Mouse (Mus musculus) hematopoietic stem cell, adult 5-6 weeks (primary cell): ENCODE data around the gene Zfand3. TPM values are rescaled to one million over a fixed set of nuclear protein-coding genes. Genes with fewer than 3 reads are reported as not detected.

Source experiments
- ATAC-seq, 2 experiments: fragments of 125-278 bp in 1 of 2; replicated peaks in 1 of 2; 2 replicates each; pipeline ENCODE4 v1.8.0; 2016 to 2017; ENCODE audit warnings: inconsistent platforms in 2 of 2, mild to moderate bottlenecking in 2 of 2, moderate number of reproducible peaks in 2 of 2, low read depth in 1 of 2, moderate TSS enrichment in 1 of 2; ENCODE audit not compliant: low FRiP score in 2 of 2, poor library complexity in 2 of 2, severe bottlenecking in 2 of 2, insufficient read depth in 1 of 2, low TSS enrichment in 1 of 2
- total RNA-seq: library from RNA; stranded (forward); fragments of 172-1452, 232-1000 nt; gene quantifications from 2 replicates; pipeline ENCODE4 v1.2.3, GENCODE M21; 2017

The Zfand3 gene
- total RNA-seq, 1 experiment from 2014 or later: 19.3 TPM

DNA sequence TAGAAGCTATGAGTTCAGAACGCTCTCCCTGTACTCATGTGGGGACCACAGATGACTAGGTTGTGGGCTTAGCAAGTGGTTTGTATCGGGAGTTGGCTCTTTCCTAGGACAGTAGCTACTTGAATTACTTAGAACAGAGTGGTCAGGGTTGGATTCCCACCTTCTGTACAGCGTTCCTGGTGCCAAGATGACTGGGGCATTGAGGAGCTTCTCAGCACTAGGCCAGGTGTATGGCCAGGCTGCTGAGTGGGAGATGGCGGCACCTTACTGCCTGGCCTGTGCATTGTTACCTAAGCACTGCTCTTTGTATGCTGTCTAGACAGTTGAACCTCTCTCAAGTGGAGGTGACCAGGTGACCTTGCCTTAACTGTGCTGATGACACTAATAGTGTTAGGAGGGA lies 28.3 kb downstream of the Zfand3 start:
- ATAC-seq: no peak

DNA sequence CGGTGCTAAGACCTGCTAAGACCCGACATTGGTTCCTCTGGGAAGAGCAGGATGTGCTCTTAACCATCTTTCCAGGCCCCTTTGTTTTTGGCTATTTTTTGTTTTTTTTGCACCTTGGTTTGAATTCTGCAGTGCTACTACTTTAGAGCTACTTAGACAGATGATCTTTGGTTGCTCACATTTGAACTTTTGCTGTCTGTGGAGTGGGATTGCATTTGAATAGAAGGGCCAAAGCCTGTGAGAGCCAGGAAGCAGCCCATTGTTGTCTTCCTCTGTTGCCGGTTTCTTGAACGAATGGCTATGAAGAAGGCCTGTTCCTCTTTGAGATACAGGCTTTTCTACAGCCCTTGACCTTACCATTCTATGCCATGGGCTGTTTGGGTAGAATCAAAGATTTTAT lies 29.5 kb downstream of the Zfand3 start:
- ATAC-seq: no peak

DNA sequence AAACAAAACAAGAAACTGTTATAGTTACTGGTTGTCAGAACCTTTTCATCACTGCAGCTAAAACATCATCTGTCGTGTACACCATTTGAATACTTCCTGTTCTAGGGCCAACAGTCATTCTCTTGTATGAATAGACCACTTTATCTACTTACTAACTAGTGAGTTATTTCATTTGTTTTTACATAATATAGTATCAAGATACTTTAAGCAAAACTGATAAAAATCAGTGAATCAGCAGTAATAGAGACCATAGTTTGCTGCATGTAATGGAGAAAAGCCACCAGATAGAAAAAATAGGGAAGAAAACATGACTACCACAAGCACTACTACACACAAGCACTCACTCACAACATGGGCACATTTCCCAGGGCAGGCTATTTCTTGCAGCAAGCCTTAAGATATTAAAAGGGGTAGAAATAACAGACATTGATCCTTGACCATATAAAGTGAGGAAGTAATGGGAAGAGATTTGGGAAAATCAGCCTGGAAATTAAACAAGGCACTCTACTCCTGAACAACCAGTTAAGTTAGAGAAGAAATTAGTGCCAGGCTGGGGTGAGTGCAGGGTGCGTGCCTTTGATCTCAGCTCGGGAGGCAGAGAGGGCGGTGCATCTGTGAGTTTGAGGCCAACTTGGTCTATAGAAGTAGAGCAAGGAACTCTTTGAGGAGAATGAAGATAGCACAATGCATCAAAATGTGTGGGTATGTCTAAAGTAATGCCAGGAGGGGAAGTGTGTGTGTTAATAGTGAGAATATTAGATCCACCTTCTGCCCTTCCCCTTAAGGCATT lies 30.9 kb downstream of the Zfand3 start:
- ATAC-seq: no peak

DNA sequence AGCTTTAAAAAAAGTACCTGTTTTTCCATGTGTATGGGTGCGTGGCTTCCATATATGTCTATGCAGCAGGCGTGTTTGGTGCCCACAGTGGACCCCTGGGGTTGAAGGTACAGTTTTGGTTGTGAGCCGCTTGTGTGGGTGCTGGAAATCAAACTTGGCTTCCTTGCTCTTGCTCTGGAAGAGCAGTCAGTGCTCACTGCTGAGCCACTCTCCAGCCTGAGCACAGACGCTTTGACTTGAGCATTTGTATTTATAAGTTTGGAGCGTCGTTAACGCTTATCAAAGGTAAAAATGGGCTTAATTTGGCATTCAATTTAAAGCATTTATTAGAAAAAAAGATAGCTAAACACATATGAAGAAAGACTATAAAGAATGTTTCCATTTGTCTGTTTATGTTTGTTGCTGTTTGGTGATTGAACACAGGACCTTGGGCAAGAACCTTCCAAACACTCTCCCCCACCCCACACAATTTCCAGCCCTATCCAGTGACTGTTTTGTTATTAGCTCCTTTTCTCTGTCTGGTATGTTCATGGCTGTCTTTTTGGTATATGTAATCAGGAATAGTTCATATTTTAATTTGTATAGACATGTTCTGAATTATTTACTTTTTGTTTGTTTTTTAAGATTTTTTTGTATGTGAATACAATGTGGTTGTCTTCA lies 38.8 kb downstream of the Zfand3 start:
- no peak for ATAC-seq

DNA sequence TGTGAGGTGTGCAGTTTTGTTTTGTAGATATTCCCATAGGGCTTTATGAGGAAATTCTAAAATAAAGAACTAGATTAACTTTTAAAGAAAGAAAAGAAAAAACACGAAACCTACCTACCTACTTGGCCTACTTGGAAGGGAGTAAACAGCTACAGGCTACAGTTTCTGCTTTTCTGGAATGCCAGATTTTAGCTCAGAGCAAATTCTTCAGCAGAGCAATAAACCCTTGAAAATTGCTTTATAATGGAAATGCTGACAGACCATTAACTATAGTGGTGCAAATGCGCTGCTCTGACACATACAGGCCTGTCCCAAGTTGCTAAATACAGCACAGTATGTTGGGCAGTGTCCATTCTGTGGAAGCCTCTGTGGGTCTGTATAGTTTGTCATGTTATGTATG lies 40.6 kb downstream of the Zfand3 start:
- no peak for ATAC-seq

DNA sequence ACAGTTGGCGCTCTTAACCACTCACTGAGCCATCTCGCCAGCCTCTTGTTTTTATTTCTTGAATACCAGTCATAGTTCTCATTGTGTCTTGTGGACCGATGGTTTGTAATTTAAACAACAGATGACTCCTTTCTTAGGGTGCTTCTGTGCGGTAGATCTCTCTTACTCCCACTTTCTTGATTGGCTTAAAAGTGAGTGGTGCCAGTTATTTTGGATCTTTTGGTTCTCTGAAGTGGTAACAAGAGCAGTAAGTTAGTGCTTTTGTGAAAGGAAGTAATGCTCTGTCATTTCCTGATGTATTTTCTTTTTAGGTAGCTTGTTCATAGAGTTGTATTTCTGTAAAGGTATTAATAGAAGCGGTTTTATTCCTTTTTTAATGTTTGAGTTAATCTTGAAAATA lies 42.1 kb downstream of the Zfand3 start:
- no peak for ATAC-seq

DNA sequence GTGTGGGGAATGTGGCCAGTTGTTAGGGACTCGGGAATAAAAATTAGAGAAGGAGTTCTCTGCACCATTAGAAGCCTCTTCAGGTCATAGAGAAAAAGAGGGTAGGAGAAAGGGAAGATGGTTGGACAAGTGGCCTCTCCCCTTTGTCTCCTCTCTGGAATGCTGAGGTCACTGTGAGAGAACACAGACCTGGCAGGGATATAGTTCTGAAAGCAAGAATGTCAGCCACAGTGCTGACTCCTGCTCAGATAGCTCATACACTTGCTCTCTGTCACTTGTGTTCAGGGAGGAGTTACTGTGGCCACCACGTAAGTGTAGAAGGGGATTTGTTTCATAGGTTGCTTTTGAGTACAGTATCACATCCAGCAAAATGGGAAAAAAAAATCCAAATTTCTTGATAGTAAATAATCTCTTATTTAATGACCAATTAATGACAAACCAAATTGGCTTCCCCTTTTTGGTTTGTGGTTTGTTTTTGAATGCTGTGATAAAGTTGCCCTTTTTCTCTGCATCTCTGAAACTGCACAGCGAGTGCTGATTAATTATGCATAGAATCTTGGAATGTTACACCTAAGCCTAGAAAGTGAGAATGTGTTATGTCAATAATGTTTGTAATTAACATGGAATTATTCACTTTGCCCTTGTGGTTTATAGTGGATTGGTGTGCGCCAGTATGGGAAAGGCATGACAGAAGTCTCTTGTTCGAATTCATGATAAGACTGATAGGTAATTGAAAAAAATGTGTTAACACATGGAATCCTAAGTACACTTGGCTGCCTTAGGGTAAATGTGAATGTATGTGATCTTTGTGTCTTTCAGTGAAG lies 47.2 kb downstream of the Zfand3 start:
- 0 out of 4 replicates have a peak, but pooled peaks of 1 of the 2 experiments have one; percentile 12 for ATAC-seq

DNA sequence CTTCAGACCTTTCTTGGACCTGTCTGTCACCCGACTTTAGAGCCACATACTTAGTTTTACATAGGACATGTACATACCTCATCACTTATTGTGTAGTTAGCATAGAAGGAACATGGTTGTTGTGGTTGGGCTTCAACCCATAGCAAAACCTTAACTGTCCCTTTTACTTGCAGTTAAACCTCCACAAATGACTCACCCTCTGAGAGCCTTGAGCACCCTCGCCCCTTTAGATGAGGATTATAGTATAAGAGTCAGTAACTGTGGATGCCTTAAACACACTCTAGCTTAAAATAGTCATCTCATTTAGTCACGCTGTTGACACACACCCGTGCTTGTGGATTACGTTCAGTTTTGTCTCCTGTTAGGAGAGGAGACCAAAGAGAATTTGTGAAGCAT lies 47.8 kb downstream of the Zfand3 start:
- no peak for ATAC-seq

DNA sequence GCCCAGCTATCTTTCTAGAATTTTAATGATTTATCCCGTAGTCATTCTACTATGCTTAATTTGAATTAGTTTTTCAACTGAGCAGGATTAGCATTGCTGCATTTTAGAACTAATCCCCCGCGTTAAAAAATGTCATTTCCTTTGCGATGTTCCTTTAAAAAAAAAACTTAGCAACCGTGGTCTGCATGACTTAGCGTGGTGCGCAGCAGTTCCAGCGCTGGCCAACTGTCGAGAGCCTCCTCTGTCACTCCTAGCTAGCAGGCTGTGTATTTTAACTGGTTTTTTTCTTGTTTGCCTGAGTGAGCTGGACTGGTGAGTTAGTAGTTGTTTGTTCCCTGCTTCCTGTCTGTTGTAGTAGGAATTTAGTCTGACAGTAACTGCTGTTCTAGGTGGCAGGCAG lies 48.9 kb downstream of the Zfand3 start:
- ATAC-seq: peak; percentile 72 to 80; a peak in 3 of 4 replicates

DNA sequence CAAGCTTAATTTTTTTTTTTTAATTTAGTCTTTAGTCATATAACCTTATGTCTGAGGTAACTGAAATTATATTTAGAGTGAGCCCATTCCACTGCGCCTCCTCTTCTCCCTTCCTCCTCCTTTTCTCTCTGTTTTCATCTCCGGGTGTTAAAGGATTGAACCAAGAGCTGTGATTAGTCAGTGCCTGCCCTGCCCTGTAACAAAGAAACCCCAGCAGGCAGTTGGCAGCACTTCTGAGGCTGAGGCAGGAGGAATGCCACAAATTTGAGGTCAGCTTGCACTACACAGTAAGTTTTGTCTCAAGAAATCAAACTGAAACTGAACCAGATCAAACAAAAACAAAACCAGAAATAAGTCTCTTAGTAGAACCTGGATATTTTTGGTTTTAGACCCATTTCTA lies 49.3 kb downstream of the Zfand3 start:
- ATAC-seq: no peak

DNA sequence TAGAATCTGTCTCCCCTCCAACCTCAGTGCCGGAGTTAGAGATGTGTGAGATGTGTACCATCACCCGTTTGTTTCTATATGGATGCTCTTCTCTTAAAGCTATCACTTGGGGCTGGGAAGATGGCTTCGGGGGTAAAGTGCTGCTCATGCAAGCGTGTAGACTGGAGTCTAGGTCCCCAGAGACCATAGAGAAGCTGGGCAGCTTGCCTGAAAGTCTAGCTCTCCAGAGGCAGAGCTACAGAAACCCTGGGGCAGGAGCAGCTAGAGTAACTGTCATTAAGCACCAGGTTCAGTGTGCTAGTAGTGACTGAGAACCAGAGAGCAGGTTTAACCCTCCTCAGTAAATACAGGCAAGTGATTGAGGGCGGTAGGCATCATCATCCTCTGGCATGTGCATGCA lies 51.7 kb downstream of the Zfand3 start:
- no peak for ATAC-seq

DNA sequence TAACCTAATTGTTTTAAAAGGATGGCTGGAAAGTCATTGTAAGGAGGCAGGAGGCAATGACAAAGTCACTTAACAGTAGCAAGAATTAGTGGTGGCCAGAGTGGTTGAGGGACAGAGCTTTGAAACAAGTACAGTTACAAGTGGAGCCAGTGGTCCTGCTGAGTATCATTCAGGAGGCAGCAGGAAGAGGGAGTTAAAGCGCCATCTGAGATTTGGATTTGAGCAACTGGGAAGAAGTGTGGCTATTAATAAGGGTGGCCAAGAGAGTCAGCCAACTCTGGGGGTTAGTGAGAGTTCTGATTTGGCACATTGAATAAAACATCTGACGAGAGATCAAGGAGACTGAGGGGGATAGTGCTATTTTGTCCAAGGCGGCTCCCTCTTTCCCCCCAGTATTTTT lies 54.1 kb downstream of the Zfand3 start:
- no peak for ATAC-seq

DNA sequence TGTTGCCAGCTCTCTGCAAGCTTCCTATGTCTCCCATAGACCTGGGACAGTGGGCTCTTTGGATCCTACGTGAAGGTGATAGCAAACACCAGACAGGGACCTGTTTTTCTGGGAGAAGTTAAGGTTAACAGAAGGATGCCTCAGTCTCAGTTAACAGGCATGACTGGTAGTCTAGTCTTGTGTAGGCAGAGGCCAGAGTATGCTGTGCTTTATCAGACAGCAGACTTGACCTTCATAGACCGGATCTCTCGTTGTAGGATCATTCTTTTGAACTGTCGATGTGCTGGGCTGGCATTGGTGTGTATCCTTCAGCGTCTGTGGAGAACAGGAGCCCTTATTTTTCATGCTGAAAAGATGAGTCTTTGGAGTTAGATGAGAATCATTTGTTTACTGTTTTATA lies 54.5 kb downstream of the Zfand3 start:
- no peak for ATAC-seq

DNA sequence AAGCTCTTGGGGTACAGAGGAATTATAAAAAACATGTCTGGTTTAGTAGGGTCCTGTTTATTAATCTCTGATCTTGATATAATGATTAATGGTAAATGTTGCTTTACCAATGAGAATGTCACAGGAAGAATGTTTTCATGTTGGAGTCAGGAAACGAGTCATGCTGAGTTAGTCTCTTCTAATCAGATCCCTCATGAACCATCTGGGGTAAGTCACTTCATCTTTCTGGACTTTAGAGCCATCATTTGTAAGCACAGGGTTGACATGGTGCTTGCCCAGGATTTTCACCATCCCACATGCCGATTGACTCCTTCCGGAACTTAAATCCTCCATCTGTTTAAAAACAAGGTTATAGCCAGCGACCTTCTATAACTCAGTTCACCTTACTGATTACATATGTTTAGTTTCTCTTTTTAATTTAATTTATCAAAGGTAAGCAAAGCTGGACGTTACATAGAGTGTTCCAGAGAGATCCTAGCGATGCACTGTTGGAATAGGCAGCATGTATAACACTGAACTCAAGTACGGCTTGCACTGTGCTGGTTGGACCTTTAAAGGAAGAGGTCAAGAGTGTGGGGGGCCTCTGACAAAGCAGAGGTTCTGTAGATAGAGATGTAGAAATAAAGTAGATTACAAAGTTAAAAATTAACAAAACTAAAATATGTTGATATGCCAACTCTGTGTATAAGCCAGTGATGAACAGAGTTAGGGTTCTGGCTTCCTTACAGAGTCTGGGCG lies 56.7 kb downstream of the Zfand3 start:
- no peak for ATAC-seq

DNA sequence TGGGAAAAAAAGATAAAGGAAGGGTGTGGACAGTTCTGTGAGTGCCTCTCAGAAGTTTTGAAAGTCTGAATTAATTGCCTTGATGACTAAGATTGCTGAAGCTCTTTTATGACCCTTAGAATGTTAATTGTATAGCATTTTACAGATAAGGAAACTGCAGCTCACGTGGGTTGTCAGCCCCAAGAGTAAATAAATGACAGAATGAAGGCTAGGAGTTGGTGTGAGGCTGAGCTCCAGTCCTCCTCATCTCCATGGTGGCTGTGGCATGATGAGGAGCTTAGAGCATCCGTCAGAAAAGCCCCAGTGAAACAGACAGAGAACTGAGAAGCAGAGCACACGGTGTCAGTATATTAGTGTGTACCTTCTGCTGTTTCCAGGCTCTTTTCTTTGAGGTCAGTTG lies 59.3 kb downstream of the Zfand3 start:
- ATAC-seq: no peak

DNA sequence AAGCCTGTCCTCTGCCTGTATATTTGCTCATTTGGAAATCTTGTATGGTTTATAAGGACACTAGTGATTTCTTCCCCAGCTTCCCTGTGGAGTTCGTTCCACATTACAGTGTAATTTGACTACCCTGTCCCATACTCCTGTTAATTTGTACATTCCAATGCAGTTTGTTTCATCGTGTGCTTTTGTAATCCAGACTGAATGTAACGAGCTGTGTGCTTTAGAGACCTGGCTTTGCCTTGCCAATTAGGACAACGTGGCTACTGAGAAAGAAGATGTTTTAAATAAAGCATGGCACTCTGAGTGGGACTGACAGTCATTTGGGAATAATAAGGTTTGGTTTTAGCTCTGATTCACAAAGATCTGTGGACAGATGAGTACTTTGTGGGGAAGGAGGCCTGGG lies 60.2 kb downstream of the Zfand3 start:
- ATAC-seq: no peak

DNA sequence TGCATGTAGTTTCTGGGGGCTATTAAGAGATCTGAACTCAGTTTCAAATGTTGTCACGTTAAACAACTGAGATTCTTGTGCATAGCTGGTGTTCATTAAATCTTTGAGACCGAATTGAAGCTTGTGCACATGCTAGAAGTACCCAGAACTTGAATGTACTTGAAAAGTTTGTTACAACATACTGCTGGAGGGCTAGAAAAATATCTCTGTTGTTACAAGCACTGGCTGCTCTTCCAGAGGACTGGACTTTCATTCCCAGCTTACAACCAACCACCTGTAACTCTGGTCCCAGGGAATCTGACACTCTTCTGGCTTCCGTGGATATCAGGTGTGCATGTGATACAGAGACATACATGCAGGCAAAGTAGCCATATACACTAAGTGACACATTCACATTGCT lies 65.2 kb downstream of the Zfand3 start:
- no peak for ATAC-seq

DNA sequence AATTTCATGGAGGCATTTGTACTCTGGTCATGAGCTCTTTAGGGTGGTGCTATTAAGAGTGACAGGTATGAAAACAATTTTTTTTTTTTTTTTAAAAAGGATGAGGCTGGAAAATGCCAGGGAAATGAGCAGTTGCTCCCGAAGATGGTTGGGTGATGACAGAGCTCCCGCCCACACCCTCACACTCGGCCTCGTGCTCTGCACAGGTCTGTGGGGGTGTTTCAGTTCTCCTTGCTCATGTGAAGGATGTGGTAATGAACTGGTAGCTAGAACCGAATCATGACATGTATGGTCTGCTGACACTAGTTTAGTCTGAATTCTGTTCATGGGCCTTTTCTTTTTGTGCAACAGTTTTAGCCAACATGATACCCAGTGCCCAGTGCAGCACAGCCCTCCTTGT lies 66.1 kb downstream of the Zfand3 start:
- no peak for ATAC-seq
